Mouse (Mus musculus) heart, adult 2 months (tissue): ENCODE measurements at regions not wholly inside any gene's neighbourhood (a gene's known extent, or its start where the extent isn't known, plus 50 kb on each side); places are given as distances from the start of the nearest gene placed in this dataset.

ENCODE experiments used
- CTCF ChIP-seq: fragments of 200-600 bp; IDR thresholded peaks from 2 replicates; pipeline ENCODE4 v1.8.1; 2022; ENCODE audit warnings: antibody characterized with exemption, mild to moderate bottlenecking, moderate library complexity
- EP300 ChIP-seq: fragments of 200-500 bp; IDR thresholded peaks from 2 replicates; pipeline ENCODE4 v1.6.1; 2011; ENCODE audit warnings: low read depth, low read length, control low read depth; ENCODE audit not compliant: insufficient read depth

GRCm38 (mm10) chr1:141281513-141281912, 1035.6 kb downstream of the Kcnt2 start:
- no peak for TF ChIP-seq CTCF
- TF ChIP-seq EP300, result no peak
